Mouse (Mus musculus): ENCODE results near the gene Hes7. TPM values are rescaled to one million over a fixed set of nuclear protein-coding genes. Genes with fewer than 3 reads are reported as not detected.

Gene Hes7
- polyA plus RNA-seq, 1 experiment: 0.78 TPM

- peak; percentile 79 to 88 for DNase-seq (ENCODE audit: extremely low spot score in 1 of 2, low spot score in 1 of 2)
Observed at GRCm38 (mm10) chr11:69133923-69134621, 13.9 kb downstream of the Hes7 start.

DNA sequence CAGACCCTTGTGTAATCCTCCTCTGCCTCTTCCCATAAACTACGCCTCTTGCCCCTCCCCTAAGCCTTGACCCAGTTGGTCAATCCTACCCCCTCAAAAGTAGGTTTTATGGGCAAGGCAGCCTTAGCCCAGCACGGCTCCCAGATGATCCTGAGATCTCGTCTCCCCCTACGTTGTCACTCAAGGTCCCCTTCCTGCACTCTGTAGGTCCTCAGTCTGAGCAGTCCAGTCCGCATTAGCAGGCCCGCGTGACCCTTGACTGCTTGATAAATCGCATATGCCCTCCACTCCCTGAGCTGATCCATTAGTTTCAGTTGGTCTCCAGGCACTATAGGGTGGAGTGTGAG, 14.4 kb downstream of the Hes7 start:
- DNase-seq (ENCODE audit: extremely low spot score in 1 of 2, low spot score in 1 of 2): no peak

DNA sequence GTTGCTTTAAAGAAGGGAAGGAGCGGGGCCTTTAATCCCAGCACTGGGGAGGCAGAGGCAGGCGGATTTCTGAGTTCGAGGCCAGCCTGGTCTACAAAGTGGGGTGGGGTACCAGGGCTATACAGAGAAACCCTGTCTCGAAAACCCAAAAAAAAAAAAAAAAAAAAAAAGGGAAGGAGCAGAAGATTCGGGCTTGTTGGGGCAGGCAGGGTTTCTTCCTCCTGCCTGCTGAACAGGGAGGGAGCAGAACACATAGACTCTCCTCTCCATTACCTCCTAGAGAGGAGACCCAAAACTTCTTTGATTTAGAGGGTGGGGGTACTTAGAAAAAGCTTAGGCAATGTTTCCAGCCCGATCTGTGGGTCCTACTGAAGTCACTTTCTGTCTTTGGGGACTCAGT, 15.2 kb downstream of the Hes7 start:
- no peak for DNase-seq (ENCODE audit: extremely low spot score in 1 of 2, low spot score in 1 of 2)

DNA sequence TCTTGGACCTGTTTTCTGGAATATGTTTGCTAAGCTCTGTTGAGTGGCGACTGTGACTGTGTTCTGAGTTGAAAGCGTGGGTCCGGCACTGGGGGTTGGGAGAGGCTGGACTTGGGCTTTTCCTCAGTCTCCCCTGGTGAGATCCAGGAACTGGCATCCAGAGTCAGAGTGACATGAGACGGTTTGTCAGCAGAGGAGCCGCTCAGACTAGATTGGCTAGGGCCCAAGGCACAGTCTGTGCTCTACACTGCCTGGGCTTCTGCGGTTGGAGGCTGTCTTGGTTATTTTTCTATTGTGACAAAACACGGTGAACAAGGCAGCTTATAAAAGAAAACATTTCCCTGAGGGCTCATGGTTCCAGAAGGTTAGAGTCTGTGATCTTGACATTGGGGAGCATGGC, 27.3 kb downstream of the Hes7 start:
- no peak for DNase-seq (ENCODE audit: extremely low spot score in 1 of 2, low spot score in 1 of 2)

DNA sequence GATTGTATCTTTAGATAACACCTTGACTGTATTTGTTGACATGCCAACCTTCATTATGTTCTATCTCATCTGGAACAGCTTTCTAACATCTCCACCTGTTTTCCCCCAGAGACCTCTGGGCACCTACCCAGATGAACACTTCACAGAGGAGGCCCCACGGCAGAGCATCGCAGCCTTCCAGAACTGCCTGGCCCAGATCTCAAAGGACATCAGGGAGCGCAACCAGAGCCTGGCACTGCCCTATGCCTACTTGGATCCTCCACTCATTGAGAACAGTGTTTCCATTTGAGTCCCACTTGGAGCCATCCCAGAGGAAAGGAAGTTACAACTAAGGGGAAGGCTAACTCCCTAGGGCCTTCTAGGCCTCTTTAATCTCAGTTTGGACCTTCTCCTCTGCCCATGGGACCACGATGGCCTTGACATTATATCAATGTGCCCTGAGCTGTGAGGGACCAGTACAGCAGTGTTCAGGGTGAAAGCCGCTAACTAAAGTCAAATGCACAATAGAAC, 28.3 kb downstream of the Hes7 start:
- DNase-seq (ENCODE audit: extremely low spot score in 1 of 2, low spot score in 1 of 2): no peak

DNA sequence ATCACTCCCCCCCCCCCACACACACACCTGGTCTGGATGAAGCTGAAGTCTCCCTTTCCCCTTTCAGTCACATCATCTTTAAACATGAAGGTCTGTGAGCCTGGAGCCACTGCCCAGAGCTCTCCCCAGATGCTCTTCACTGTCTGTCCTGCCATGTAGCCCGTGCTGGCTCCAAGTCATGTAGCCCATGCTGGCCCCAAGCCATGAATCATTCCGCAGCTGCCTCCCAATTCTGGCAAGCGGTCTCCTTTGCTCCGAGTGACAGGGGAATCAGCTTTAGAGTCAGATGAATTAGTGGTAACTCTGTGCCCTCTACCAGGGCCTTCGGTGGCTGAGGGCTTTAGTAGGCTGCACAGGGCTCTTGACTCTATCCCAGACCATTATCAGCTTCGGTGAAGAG, 29.5 kb downstream of the Hes7 start:
- DNase-seq (ENCODE audit: extremely low spot score in 1 of 2, low spot score in 1 of 2): no peak

DNA sequence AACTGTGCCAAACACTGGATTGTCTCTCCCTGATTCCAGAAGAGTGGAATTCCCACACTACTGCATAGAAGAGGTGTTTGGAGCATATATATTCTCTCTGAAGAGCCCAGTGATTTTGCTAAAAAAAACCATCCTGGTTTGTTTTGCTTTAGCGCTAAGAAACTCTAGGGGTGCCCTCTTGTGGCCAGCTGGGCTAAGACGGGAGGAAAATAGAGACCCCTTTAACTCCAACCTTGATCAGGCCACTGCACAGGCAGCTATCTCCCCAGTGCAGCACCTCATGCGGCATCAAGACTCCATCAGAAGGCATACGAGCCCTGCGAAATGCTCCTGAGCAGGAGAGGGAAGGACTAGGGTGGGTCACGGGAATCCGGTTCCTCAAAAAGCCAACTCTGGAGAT, 30.2 kb downstream of the Hes7 start:
- DNase-seq (ENCODE audit: extremely low spot score in 1 of 2, low spot score in 1 of 2): peak in 1 of 2 experiments; percentile 80

DNA sequence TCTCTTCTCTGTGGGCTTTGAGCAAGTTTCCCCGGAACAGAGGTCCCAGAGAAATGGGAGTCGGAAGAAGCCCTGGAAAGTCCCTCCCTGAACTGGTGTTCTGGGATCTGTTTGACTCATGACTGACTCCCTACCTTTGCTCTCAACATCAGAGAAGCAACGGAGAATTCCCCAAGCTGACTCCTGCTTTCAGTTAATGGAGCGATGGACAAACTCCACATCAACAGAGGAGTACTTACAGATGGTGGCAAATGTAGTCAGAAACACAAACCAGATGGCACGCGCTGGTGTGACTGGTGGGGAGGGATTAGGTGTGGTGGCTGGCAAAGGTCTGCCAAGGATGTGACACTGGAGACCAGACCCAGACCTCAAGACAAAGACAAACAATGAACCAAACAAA, 30.8 kb downstream of the Hes7 start:
- no peak for DNase-seq (ENCODE audit: extremely low spot score in 1 of 2, low spot score in 1 of 2)

DNA sequence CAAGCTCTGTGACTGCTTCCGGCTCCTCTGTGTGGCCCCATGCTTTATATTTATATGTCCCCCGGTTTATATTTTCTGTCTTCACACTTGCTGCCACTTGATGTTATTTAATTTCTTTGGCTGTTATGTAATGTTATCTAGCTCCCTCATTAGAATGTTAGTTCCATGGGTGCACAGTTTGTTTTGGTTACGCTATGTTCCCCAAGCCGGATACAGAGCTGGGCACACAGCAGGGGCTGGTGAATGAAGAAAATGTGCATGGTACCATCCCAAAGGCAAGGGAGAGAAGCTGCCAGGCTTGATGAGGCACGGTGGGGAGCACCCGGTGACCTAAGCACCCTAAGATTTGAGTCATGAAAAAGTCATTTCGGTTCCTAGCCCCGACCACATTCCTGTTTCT, 33.6 kb downstream of the Hes7 start:
- no peak for DNase-seq (ENCODE audit: extremely low spot score in 1 of 2, low spot score in 1 of 2)

DNA sequence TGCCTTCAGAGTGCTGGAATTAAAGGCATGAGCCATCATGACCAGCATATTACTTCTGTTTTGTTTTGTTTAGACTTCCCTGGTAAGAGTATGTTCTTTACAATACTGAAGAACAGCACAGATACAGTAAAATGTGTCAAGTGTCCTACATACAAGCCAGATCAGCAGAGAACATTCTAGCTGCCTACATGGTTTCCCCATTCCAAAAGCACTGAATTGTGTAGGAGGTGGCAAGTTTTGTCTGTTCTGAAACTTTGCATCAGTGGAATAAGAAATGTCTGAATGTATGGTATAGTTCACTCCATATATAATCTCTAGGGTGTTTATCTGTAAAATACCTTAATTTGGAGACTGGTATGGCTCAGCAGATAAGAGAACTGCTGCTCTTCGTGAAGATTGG, 35.1 kb downstream of the Hes7 start:
- DNase-seq (ENCODE audit: extremely low spot score in 1 of 2, low spot score in 1 of 2): peak in 1 of 2 experiments; percentile 50

- DNase-seq (ENCODE audit: extremely low spot score in 1 of 2, low spot score in 1 of 2): peak in 1 of 2 experiments; percentile 51
Observed at GRCm38 (mm10) chr11:69156800-69157199, 36.6 kb downstream of the Hes7 start, which contains the start of gene Alox12b. TSS of gene Alox12b (plus strand) at chr11:69156989.

GRCm38 (mm10) chr11:69169313-69169712, 49.1 kb downstream of the Hes7 start:
- DNase-seq (ENCODE audit: extremely low spot score in 1 of 2, low spot score in 1 of 2): peak; percentile 46 to 76

- DNase-seq (ENCODE audit: extremely low spot score in 1 of 2, low spot score in 1 of 2): peak in 1 of 2 experiments; percentile 62
Observed at GRCm38 (mm10) chr11:69171626-69172025, 51.4 kb downstream of the Hes7 start.

GRCm38 (mm10) chr11:69172606-69173005, 52.4 kb downstream of the Hes7 start:
- DNase-seq (ENCODE audit: extremely low spot score in 1 of 2, low spot score in 1 of 2): no peak

Other genes starting within 250 kb of the Hes7 start
- 99.0 and 114 TPM in 2 replicates for gene Ndel1, start 248.5 kb upstream of the Hes7 start, polyA plus RNA-seq (2012; rRNA removed)
- 0.02 TPM in 1 of 2 replicates, not detected in the other for gene Rnf222, start 231.9 kb upstream of the Hes7 start, polyA plus RNA-seq (2012; rRNA removed)
- 1,561 and 1,707 TPM in 2 replicates for gene Rpl26, start 218.8 kb upstream of the Hes7 start, polyA plus RNA-seq (2012; rRNA removed)
- gene Odf4, start 193.3 kb upstream of the Hes7 start, polyA plus RNA-seq (2012; rRNA removed): 0.48 and 0.82 TPM in 2 replicates
- gene Arhgef15, start 162.9 kb upstream of the Hes7 start, polyA plus RNA-seq (2012; rRNA removed): 17.6 and 23.9 TPM in 2 replicates
- gene Slc25a35, start 152.3 kb upstream of the Hes7 start, polyA plus RNA-seq (2012; rRNA removed): 15.3 and 15.5 TPM in 2 replicates
- 26.1 and 26.2 TPM in 2 replicates for gene Rangrf, start 145.2 kb upstream of the Hes7 start, polyA plus RNA-seq (2012; rRNA removed)
- 19.0 and 19.8 TPM in 2 replicates for gene Pfas, start 111.9 kb upstream of the Hes7 start, polyA plus RNA-seq (2012; rRNA removed)
- 48.7 and 49.2 TPM in 2 replicates for gene Ctc1, start 104.5 kb upstream of the Hes7 start, polyA plus RNA-seq (2012; rRNA removed)
- 0.96 and 1.1 TPM in 2 replicates for gene Aurkb, start 74.8 kb upstream of the Hes7 start, polyA plus RNA-seq (2012; rRNA removed)
- gene Borcs6, start 60.7 kb upstream of the Hes7 start, polyA plus RNA-seq (2012; rRNA removed): 28.6 and 32.0 TPM in 2 replicates
- 22.0 and 23.5 TPM in 2 replicates for gene Tmem107, start 49.6 kb upstream of the Hes7 start, polyA plus RNA-seq (2012; rRNA removed)
- gene Vamp2, start 31.9 kb upstream of the Hes7 start, polyA plus RNA-seq (2012; rRNA removed): 1,200 and 1,339 TPM in 2 replicates
- gene Per1, start 25.2 kb upstream of the Hes7 start, polyA plus RNA-seq (2012; rRNA removed): 42.7 and 55.8 TPM in 2 replicates
- gene 9130213A22Rik, start 2.2 kb downstream of the Hes7 start, polyA plus RNA-seq (2012; rRNA removed): 1.8 and 1.9 TPM in 2 replicates
- gene Aloxe3, start 5.5 kb downstream of the Hes7 start, polyA plus RNA-seq (2012; rRNA removed): 5.1 and 8.0 TPM in 2 replicates
- gene Alox12b, start 36.6 kb downstream of the Hes7 start, polyA plus RNA-seq (2012; rRNA removed): 2.0 TPM in 2 replicates
- 1.6 and 1.8 TPM in 2 replicates for gene Alox8, start 77.4 kb downstream of the Hes7 start, polyA plus RNA-seq (2012; rRNA removed)
- gene Gucy2e, start 116.6 kb downstream of the Hes7 start, polyA plus RNA-seq (2012; rRNA removed): 0.92 and 1.00 TPM in 2 replicates
- 27.8 and 31.3 TPM in 2 replicates for gene Cntrob, start 203.4 kb downstream of the Hes7 start, polyA plus RNA-seq (2012; rRNA removed)
- gene Trappc1, start 203.6 kb downstream of the Hes7 start, polyA plus RNA-seq (2012; rRNA removed): 73.4 and 85.0 TPM in 2 replicates
- gene Kcnab3, start 205.9 kb downstream of the Hes7 start, polyA plus RNA-seq (2012; rRNA removed): 105 and 109 TPM in 2 replicates
- gene Rnf227, start 220.1 kb downstream of the Hes7 start, polyA plus RNA-seq (2012; rRNA removed): 130 and 138 TPM in 2 replicates
- 374 and 399 TPM in 2 replicates for gene Chd3, start 249.0 kb downstream of the Hes7 start, polyA plus RNA-seq (2012; rRNA removed)

All from frontal cortex, adult 2 months (tissue).